Mouse (Mus musculus) heart, embryonic 13.5 days (tissue): ENCODE data around the gene 3110040M04Rik. TPM values are rescaled to one million over a fixed set of nuclear protein-coding genes. Genes with fewer than 3 reads are reported as not detected.

Experiments
- ATAC-seq: fragments of 200-750 bp; cut with Nextera tagmentation; 2 replicates; pipeline ENCODE4 v1.8.0; 2017; ENCODE audit warnings: moderate TSS enrichment; ENCODE audit not compliant: insufficient number of reproducible peaks, low FRiP score, low TSS enrichment; ENCODE audit errors: extremely low read depth
- H3K27ac ChIP-seq: fragments of 300-500 bp; sonication (generic); replicated peaks from 2 replicates; pipeline ENCODE4 v1.5.1; 2015; ENCODE audit warnings: moderate library complexity, mild to moderate bottlenecking, inconsistent platforms
- H3K27me3 ChIP-seq: fragments of 300-500 bp; sonication (generic); replicated peaks from 2 replicates; pipeline ENCODE4 v1.6.1; 2015; ENCODE audit warnings: mild to moderate bottlenecking, inconsistent platforms
- H3K36me3 ChIP-seq: fragments of 300-500 bp; sonication (generic); 2 replicates; pipeline ENCODE4 v1.6.1; 2015; ENCODE audit warnings: mild to moderate bottlenecking, inconsistent platforms
- H3K4me1 ChIP-seq: fragments of 300-500 bp; sonication (generic); 2 replicates; pipeline ENCODE4 v1.6.1; 2015; ENCODE audit warnings: inconsistent platforms
- H3K4me2 ChIP-seq: fragments of 300-500 bp; sonication (generic); 2 replicates; pipeline ENCODE4 v1.6.1; 2015; ENCODE audit warnings: inconsistent platforms, mild to moderate bottlenecking, moderate library complexity
- H3K4me3 ChIP-seq: fragments of 300-500 bp; sonication (generic); 2 replicates; pipeline ENCODE4 v1.5.1; 2015; ENCODE audit warnings: moderate library complexity, mild to moderate bottlenecking, inconsistent platforms
- H3K9ac ChIP-seq: fragments of 300-500 bp; sonication (generic); 2 replicates; pipeline ENCODE4 v1.6.1; 2015; ENCODE audit warnings: inconsistent platforms, mild to moderate bottlenecking, moderate library complexity
- H3K9me3 ChIP-seq: fragments of 300-500 bp; sonication (generic); 2 replicates; pipeline ENCODE4 v1.6.1; 2016; ENCODE audit warnings: inconsistent platforms
- WGBS: fragments of 180-500 bp; shearing (Covaris S2); methylation state at CpG from one replicate; pipeline ENCODE4 v1.1.7; 2015; ENCODE audit warnings: mixed read lengths; 5-methylcytosine and 5-hydroxymethylcytosine counted together
- polyA plus RNA-seq: library from polyadenylated mRNA; unstranded; fragments of >200 nt; fragmentation: Nextera tagmentation; extraction: Ambion mirVana; gene quantifications from 2 replicates; pipeline ENCODE4 v1.2.1, GENCODE M21; 2015

The 3110040M04Rik gene
- polyA plus RNA-seq, 1 experiment from 2014 or later = not detected

DNA sequence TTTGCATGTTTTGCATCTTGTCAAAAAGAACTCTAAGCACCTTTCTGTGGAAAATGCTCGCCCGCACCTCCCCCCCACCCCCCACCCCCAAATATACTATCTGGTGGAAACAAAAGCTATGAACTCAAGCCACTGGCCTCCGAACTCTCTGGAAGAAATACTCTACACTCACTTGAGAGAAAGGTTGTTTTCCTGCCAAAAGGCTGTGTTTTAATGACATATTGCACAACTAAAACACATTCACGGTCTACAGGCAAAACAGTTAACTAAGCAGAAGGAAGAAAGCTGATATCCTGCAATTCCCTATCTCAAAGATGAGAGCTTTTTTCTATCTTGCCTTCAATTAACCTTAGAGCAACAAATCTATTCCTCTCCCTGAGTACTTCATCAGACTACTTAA lies 39.4 kb downstream of the 3110040M04Rik start:
- Histone ChIP-seq H3K36me3 (no peaks in the 10 kb centered on the region), H3K9me3 (peaks cover 10% of the 10 kb centered on the region; the same call in 1 of the 2 replicates), H3K27ac (no peak overlapping the region), H3K27me3 (no peaks in the 10 kb centered on the region), H3K4me1 (peaks cover 6% of the 10 kb centered on the region; the same call in 1 of the 2 replicates), H3K9ac (no peak overlapping the region), H3K4me2 (no peak overlapping the region), H3K4me3 (no peak overlapping the region)
- WGBS = 77% methylated on average over 4 of the region's 4 CpGs
- no peak for ATAC-seq

- Histone ChIP-seq H3K36me3 (no peaks in the 10 kb centered on the region), H3K27ac (no peak overlapping the region), H3K27me3 (no peaks in the 10 kb centered on the region), H3K9ac (no peak overlapping the region), H3K9me3 (peaks cover 10% of the 10 kb centered on the region; the same call in 1 of the 2 replicates), H3K4me2 (no peak overlapping the region), H3K4me3 (no peak overlapping the region), H3K4me1 (peaks cover 6% of the 10 kb centered on the region; the same call in 1 of the 2 replicates)
- no peak for ATAC-seq
- 86% methylated on average over 5 of the region's 5 CpGs for WGBS
These were observed 40.1 kb downstream of the 3110040M04Rik start for GRCm38 (mm10) chr1:151244013-151244412.

GRCm38 (mm10) chr1:151244761-151245160 lies 40.8 kb downstream of the 3110040M04Rik start:
- ATAC-seq = no peak
- H3K9ac ChIP-seq = no peak overlapping the region
- no peaks in the 10 kb centered on the region for H3K27me3 ChIP-seq
- WGBS = 79% methylated on average over 4 of the region's 4 CpGs
- no peak overlapping the region for H3K4me2 ChIP-seq
- H3K36me3 ChIP-seq = no peaks in the 10 kb centered on the region
- peaks cover 10% of the 10 kb centered on the region; the same call in 1 of the 2 replicates for H3K9me3 ChIP-seq
- no peak overlapping the region for H3K4me3 ChIP-seq
- H3K4me1 ChIP-seq = no peaks in the 10 kb centered on the region
- no peak overlapping the region for H3K27ac ChIP-seq

DNA sequence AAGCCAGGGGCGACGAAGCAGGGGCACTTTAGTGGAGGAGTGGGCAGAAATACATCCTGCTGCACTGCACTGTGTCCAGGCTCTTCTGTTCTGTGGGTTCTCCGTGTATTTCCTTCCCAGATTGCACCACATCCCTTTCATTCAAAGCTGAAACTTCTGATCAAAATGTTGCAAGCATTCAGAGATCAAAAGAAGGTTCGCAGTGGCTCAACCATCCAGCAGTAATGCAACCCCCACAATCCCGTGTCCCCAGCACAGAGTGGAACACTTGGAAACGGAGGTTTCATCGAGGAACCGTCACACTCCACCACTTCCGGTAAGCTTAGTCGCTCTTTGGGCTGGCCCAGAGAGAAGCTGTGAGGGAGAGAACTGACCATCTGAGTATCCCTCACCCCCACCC lies 41.2 kb downstream of the 3110040M04Rik start:
- H3K27me3 ChIP-seq = no peaks in the 10 kb centered on the region
- 83% methylated on average over 10 of the region's 10 CpGs for WGBS
- no peak overlapping the region for H3K4me3 ChIP-seq
- H3K4me1 ChIP-seq = no peaks in the 10 kb centered on the region
- H3K36me3 ChIP-seq = no peaks in the 10 kb centered on the region
- H3K4me2 ChIP-seq = no peak overlapping the region
- no peak for ATAC-seq
- H3K9me3 ChIP-seq = peaks cover 8% of the 10 kb centered on the region; the same call in 1 of the 2 replicates
- no peak overlapping the region for H3K27ac ChIP-seq
- H3K9ac ChIP-seq = no peak overlapping the region

GRCm38 (mm10) chr1:151245846-151246245 lies 41.9 kb downstream of the 3110040M04Rik start:
- H3K4me3 ChIP-seq = no peak overlapping the region
- H3K9ac ChIP-seq = no peak overlapping the region
- WGBS = 75% methylated on average over 2 of the region's 2 CpGs
- no peaks in the 10 kb centered on the region for H3K27me3 ChIP-seq
- ATAC-seq = no peak
- H3K4me1 ChIP-seq = no peaks in the 10 kb centered on the region
- H3K27ac ChIP-seq = no peak overlapping the region
- no peak overlapping the region for H3K4me2 ChIP-seq
- 0 out of 2 replicates have a peak, but pooled peaks cover 4% of the 10 kb centered on the region for H3K9me3 ChIP-seq
- H3K36me3 ChIP-seq = no peaks in the 10 kb centered on the region

DNA sequence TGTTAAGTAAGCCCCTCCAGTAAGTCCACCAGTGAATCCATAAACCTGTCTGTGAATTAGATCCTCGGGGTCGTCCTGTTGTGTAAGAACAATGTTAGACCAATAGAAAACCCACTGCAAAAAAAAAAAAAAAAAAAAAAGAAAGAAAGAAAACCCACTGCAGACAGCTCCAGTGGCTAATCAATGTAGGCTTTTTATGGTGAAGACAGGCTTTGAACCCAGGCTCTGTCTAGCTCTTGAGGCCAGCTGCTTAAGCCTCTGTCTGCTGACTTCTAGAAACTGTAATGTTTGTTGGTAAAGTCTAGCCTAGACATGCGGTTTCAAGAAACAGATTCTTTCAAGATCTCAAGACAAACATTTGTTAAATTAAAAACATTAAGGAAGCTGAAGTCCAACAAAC lies 46.2 kb downstream of the 3110040M04Rik start:
- no peaks in the 10 kb centered on the region for H3K36me3 ChIP-seq
- 91% methylated on average over 3 of the region's 3 CpGs for WGBS
- no peaks in the 10 kb centered on the region for H3K27me3 ChIP-seq
- ATAC-seq = no peak
- no peaks in the 10 kb centered on the region for H3K9me3 ChIP-seq
- no peak overlapping the region for H3K4me2 ChIP-seq
- H3K4me1 ChIP-seq = no peaks in the 10 kb centered on the region
- no peak overlapping the region for H3K27ac ChIP-seq
- no peak overlapping the region for H3K9ac ChIP-seq
- H3K4me3 ChIP-seq = no peak overlapping the region

GRCm38 (mm10) chr1:151250529-151251193 lies 46.7 kb downstream of the 3110040M04Rik start:
- Histone ChIP-seq H3K4me1 (no peaks in the 10 kb centered on the region), H3K27me3 (no peaks in the 10 kb centered on the region), H3K27ac (no peak overlapping the region), H3K9ac (0 out of 2 replicates have a peak overlapping the region, but pooled peaks have one; percentile 17), H3K4me2 (peak overlapping the region; percentile 47), H3K36me3 (no peaks in the 10 kb centered on the region), H3K9me3 (no peaks in the 10 kb centered on the region), H3K4me3 (0 out of 2 replicates have a peak overlapping the region, but pooled peaks have one; percentile 15)
- WGBS = 49% methylated on average over 18 of the region's 18 CpGs
- no peak for ATAC-seq

- 0 out of 2 replicates have a peak overlapping the region, but pooled peaks have one; percentile 15 for H3K4me3 ChIP-seq
- no peak overlapping the region for H3K27ac ChIP-seq
- H3K36me3 ChIP-seq = no peaks in the 10 kb centered on the region
- H3K27me3 ChIP-seq = no peaks in the 10 kb centered on the region
- no peaks in the 10 kb centered on the region for H3K4me1 ChIP-seq
- 78% methylated on average over 14 of the region's 14 CpGs for WGBS
- 0 out of 2 replicates have a peak overlapping the region, but pooled peaks have one; percentile 17 for H3K9ac ChIP-seq
- no peak for ATAC-seq
- no peaks in the 10 kb centered on the region for H3K9me3 ChIP-seq
- H3K4me2 ChIP-seq = peak overlapping the region; percentile 47
These were observed 47.5 kb downstream of the 3110040M04Rik start for GRCm38 (mm10) chr1:151251194-151252010.

Other genes starting within 250 kb of the 3110040M04Rik start
- 18.7 and 19.0 TPM in 2 replicates for gene Hmcn1, start 210.7 kb upstream of the 3110040M04Rik start, polyA plus RNA-seq
- 0.69 and 2.6 TPM in 2 replicates for gene Gm47985, start 21.6 kb upstream of the 3110040M04Rik start, polyA plus RNA-seq
- gene Gm8947, start 11.7 kb upstream of the 3110040M04Rik start, polyA plus RNA-seq = 0.17 and 0.37 TPM in 2 replicates
- gene Gm47995, start 5.7 kb upstream of the 3110040M04Rik start, polyA plus RNA-seq = not detected in 2 replicates
- gene Gm47996, start 6.0 kb downstream of the 3110040M04Rik start, polyA plus RNA-seq = not detected in 2 replicates
- gene Ivns1abp, start 140.4 kb downstream of the 3110040M04Rik start, polyA plus RNA-seq = 221 and 252 TPM in 2 replicates
- 19.0 and 20.7 TPM in 2 replicates for gene Swt1, start 224.3 kb downstream of the 3110040M04Rik start, polyA plus RNA-seq
- gene Trmt1l, start 224.4 kb downstream of the 3110040M04Rik start, polyA plus RNA-seq = 33.9 and 38.7 TPM in 2 replicates